Mouse (Mus musculus) ES-E14 (cell line): Measurements from ENCODE around the gene Gm49425.

Source experiments
- HCFC1 ChIP-seq: IDR thresholded peaks from 2 replicates; pipeline ENCODE4 v1.6.1; 2012; ENCODE audit warnings: low read length, inconsistent platforms, borderline replicate concordance; ENCODE audit not compliant: insufficient read depth
- MAFK ChIP-seq: IDR thresholded peaks from 2 replicates; pipeline ENCODE4 v1.6.1; 2014; ENCODE audit warnings: mild to moderate bottlenecking, low read depth, low read length, inconsistent platforms; ENCODE audit not compliant: insufficient read depth
- ZC3H11A ChIP-seq: IDR thresholded peaks from 2 replicates; pipeline ENCODE4 v1.6.1; 2012; ENCODE audit warnings: low read depth, mild to moderate bottlenecking, inconsistent platforms, low read length, borderline replicate concordance
- ZNF384 ChIP-seq: IDR thresholded peaks from 2 replicates; pipeline ENCODE4 v1.6.1; 2012; ENCODE audit warnings: low read depth, low read length, inconsistent platforms

GRCm38 (mm10) chr15:101493713-101494112 lies 23.3 kb downstream of the Gm49425 start:
- no peak for TF ChIP-seq HCFC1
- no peak for TF ChIP-seq MAFK
- TF ChIP-seq ZC3H11A: no peak
- no peak for TF ChIP-seq ZNF384
